Mouse (Mus musculus) cerebral cortex, adult 2 months (tissue): Measurements from ENCODE around the gene Tm2d3.

Experiments used
- WGBS: fragments of 180-500 bp; shearing (Covaris S2); methylation state at CpG from one replicate; pipeline ENCODE4 v1.1.7; 2018; 5-methylcytosine and 5-hydroxymethylcytosine counted together

Tm2d3 gene

GRCm38 (mm10) chr7:65690869-65691268 is at the start of gene Tm2d3:
TSS of gene Tm2d3 (plus strand) at chr7:65691169.
- 91% methylated on average over 7 of the region's 7 CpGs for WGBS

GRCm38 (mm10) chr7:65642371-65643304 is 48.3 kb upstream of the Tm2d3 start:
- WGBS: 61% methylated on average over 6 of the region's 6 CpGs

- WGBS: 13% methylated on average over 6 of the region's 6 CpGs
Measured at GRCm38 (mm10) chr7:65643861-65644421, 47.0 kb upstream of the Tm2d3 start.

- 0% methylated on average over 63 of the region's 64 CpGs for WGBS
Measured at GRCm38 (mm10) chr7:65644643-65645351, 46.2 kb upstream of the Tm2d3 start, which contains the start of gene Tarsl2. TSS of gene Tarsl2 (plus strand) at chr7:65644898.

- 92% methylated on average over 8 of the region's 8 CpGs for WGBS
Measured at GRCm38 (mm10) chr7:65645996-65646395, 45.0 kb upstream of the Tm2d3 start.

- WGBS: 80% methylated on average over 4 of the region's 4 CpGs
Measured at GRCm38 (mm10) chr7:65650662-65651061, 40.3 kb upstream of the Tm2d3 start.

GRCm38 (mm10) chr7:65657490-65658120 is 33.4 kb upstream of the Tm2d3 start:
- 91% methylated on average over 2 of the region's 2 CpGs for WGBS

- WGBS: 85% methylated on average over 11 of the region's 11 CpGs
Measured at GRCm38 (mm10) chr7:65663225-65663790, 27.7 kb upstream of the Tm2d3 start.

- WGBS: 58% methylated on average over 14 of the region's 14 CpGs
Measured at GRCm38 (mm10) chr7:65663886-65664285, 27.1 kb upstream of the Tm2d3 start.

- 94% methylated on average over 6 of the region's 6 CpGs for WGBS
Measured at GRCm38 (mm10) chr7:65667491-65667890, 23.5 kb upstream of the Tm2d3 start.

GRCm38 (mm10) chr7:65678050-65678449 is 12.9 kb upstream of the Tm2d3 start:
- WGBS: 82% methylated on average over 10 of the region's 10 CpGs

GRCm38 (mm10) chr7:65678900-65679595 is 11.9 kb upstream of the Tm2d3 start:
- WGBS: 77% methylated on average over 7 of the region's 7 CpGs

- WGBS: 40% methylated on average over 5 of the region's 5 CpGs
Measured at GRCm38 (mm10) chr7:65681166-65681565, 9.8 kb upstream of the Tm2d3 start.

- 71% methylated on average over 7 of the region's 7 CpGs for WGBS
Measured at GRCm38 (mm10) chr7:65684256-65684835, 6.6 kb upstream of the Tm2d3 start.

GRCm38 (mm10) chr7:65686664-65687063 is 4.3 kb upstream of the Tm2d3 start:
- WGBS: 91% methylated on average over 9 of the region's 9 CpGs

GRCm38 (mm10) chr7:65691929-65692605 is 1.1 kb downstream of the Tm2d3 start:
- 75% methylated on average over 8 of the region's 8 CpGs for WGBS

GRCm38 (mm10) chr7:65692883-65693282 is 1.9 kb downstream of the Tm2d3 start:
- WGBS: 2% methylated on average over 10 of the region's 10 CpGs

GRCm38 (mm10) chr7:65693301-65693821 is 2.4 kb downstream of the Tm2d3 start:
- WGBS: under 1% methylated on average over 51 of the region's 52 CpGs

GRCm38 (mm10) chr7:65696450-65696849 is 5.5 kb downstream of the Tm2d3 start:
- 46% methylated on average over 2 of the region's 2 CpGs for whole genome bisulfite sequencing

GRCm38 (mm10) chr7:65702076-65702475 is 11.1 kb downstream of the Tm2d3 start:
- WGBS: 92% methylated on average over 7 of the region's 7 CpGs
